Mouse (Mus musculus) kidney, postnatal 4 days (tissue): ENCODE measurements around the gene Gpatch11.

ENCODE experiments used
- DNase-seq, 2 experiments: peaks; one replicate each; pipeline ENCODE4 v3.0.0; 2021; ENCODE audit warnings: mixed read lengths in 2 of 2

The Gpatch11 gene

GRCm38 (mm10) chr17:78895394-78895793 lies 60.0 kb downstream of the Gpatch11 start:
- DNase-seq, result peak; percentile 74 to 82
